Mouse (Mus musculus): ENCODE data around the gene Stx1b. TPM values are rescaled to one million over a fixed set of nuclear protein-coding genes. Genes with fewer than 3 reads are reported as not detected.

The Stx1b gene
- not detected in 2 replicates for total RNA-seq (2023)

DNA sequence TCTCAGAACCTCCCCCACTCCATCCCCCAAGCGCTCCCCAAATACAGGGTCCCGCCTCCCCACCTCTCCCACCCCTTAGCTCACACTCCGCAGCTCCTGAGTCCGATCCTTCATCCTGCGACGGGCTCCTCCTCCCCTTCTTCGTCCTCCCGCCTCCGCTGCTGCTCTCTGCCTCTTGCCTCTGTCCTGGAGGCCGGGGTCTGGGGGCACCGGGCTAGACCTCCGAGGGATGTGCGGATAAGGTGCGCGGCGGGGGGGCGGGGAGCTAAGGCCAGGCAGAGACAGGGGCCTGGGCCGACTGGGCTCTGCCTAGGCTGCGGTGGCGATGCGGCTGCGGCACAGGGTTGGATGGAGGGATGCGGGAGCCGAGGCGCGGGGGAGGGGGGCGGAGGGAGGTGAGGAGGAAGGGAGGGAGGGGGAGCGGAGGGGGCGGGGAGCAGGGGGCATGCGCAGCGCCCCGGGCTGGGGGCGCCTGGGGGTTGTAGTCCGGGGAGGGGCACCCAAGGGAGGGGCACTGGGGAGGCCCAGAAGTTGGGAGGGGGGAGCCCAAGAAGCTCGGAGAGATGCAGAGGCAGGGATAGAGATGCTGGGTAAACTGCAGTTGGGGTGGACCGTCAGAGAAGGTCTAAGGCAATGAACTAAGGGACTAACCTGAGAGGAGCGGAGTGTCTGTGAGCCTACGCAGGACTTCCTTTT is at the start of gene Stx1b, which contains the start of gene Stx4a:
Gene Stx1b, minus strand, starts transcription at position 374 of the 696 bp plus-strand sequence.
Gene Stx4a, plus strand, starts transcription at position 119 of the 696 bp plus-strand sequence.

DNA sequence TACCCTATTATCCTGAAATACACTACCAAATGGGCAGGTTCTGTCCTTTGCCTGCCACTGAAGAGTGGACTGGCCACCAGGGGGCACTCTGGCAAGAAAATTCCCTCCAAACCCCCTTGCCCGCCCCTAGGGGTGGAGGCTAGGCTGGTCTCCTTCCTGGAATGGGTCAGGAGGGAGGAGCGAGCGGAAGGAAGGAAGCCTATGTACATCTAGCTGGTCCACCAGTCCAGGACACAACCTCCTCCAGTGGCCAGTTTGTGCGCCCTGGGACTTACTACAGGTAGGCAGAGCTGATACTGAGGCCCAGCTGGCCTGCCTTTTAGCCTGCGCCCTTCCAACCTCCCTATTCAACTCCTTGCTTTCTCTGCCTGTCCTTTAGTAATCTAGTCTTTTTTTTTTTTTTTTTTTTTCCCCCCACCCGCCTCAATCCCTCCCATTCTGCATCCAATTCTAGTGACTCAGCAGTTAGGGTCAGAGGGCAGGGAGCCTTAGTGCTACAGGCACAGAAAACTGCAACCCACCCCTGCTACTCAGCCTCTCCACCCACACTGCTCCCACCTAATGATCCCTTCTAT is 23.8 kb downstream of the Stx1b start, which contains the start of gene Hsd3b7:
Gene Hsd3b7, plus strand, starts transcription at position 170 of the 575 bp plus-strand sequence.

GRCm38 (mm10) chr7:127785308-127785707 is 39.0 kb downstream of the Stx1b start, which contains the start of gene Gm49388:
Gene Gm49388, plus strand, starts transcription at chr7:127785608.

DNA sequence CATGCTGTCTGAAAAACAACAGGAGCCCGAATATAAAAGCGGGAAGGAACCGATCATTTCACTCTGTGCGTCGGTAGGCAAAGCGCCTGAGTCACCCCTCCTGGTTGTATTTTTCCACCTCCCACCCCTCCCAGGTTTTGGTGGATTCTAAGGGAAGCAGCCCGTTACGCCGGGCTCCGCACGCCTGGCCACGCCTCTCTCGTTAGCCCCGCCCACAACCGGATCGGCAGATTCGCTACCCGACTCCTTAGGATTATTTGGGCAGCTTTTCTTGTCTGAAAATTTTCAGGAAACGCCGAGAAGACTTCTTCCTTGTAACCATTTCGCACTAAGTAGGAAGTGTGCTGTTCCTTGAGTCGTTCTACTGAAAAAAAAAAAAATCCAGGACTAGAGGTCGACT is 47.9 kb downstream of the Stx1b start, which contains the start of gene Setd1a:
Gene Setd1a, plus strand, starts transcription at position 245 of the 400 bp plus-strand sequence.

GRCm38 (mm10) chr7:127769651-127770038 is 54.7 kb downstream of the Stx1b start, which contains the start of gene Orai3:
Gene Orai3, plus strand, starts transcription at chr7:127769815.

Other genes with a start within 250 kb of the Stx1b start
- 18.5 and 19.6 TPM in 2 replicates for gene Ccdc189, start 236.0 kb downstream of the Stx1b start, total RNA-seq (2023)
- 199 and 280 TPM in 2 replicates for gene Rnf40, start 235.8 kb downstream of the Stx1b start, total RNA-seq (2023)
- 2.6 and 2.7 TPM in 2 replicates for gene Zfp629, start 208.8 kb downstream of the Stx1b start, total RNA-seq (2023)
- 26.0 and 31.1 TPM in 2 replicates for gene Bcl7c, start 115.6 kb downstream of the Stx1b start, total RNA-seq (2023)
- gene Ctf1, start 111.8 kb downstream of the Stx1b start, total RNA-seq (2023): not detected in 2 replicates
- not detected in 2 replicates for gene Ctf2, start 92.4 kb downstream of the Stx1b start, total RNA-seq (2023)
- 5.9 and 7.9 TPM in 2 replicates for gene Fbxl19, start 80.0 kb downstream of the Stx1b start, total RNA-seq (2023)
- gene Orai3, start 54.7 kb downstream of the Stx1b start, total RNA-seq (2023): 21.4 and 28.6 TPM in 2 replicates
- 31.3 and 40.4 TPM in 2 replicates for gene Setd1a, start 47.9 kb downstream of the Stx1b start, total RNA-seq (2023)
- 3.8 TPM in 1 of 2 replicates, not detected in the other for gene Gm49388, start 38.9 kb downstream of the Stx1b start, total RNA-seq (2023)
- gene Hsd3b7, start 23.9 kb downstream of the Stx1b start, total RNA-seq (2023): 9.7 and 10.8 TPM in 2 replicates
- gene Stx4a, start 255 bp downstream of the Stx1b start, total RNA-seq (2023): 55.8 and 70.3 TPM in 2 replicates
- gene Zfp646, start 51.7 kb upstream of the Stx1b start, total RNA-seq (2023): 33.1 and 38.1 TPM in 2 replicates
- 4.7 and 7.5 TPM in 2 replicates for gene Zfp668, start 52.3 kb upstream of the Stx1b start, total RNA-seq (2023)
- not detected in 2 replicates for gene Prss53, start 66.4 kb upstream of the Stx1b start, total RNA-seq (2023)
- gene Gm21974, start 70.9 kb upstream of the Stx1b start, total RNA-seq (2023): not detected in 2 replicates
- gene Vkorc1, start 71.1 kb upstream of the Stx1b start, total RNA-seq (2023): 7.5 and 8.1 TPM in 2 replicates
- 26.7 and 28.4 TPM in 2 replicates for gene Bckdk, start 79.5 kb upstream of the Stx1b start, total RNA-seq (2023)
- 15.5 and 18.0 TPM in 2 replicates for gene Kat8, start 88.0 kb upstream of the Stx1b start, total RNA-seq (2023)
- not detected in 2 replicates for gene Prss8, start 105.6 kb upstream of the Stx1b start, total RNA-seq (2023)
- gene Prss36, start 122.2 kb upstream of the Stx1b start, total RNA-seq (2023): 0.79 and 2.1 TPM in 2 replicates
- 510 and 553 TPM in 2 replicates for gene Fus, start 142.9 kb upstream of the Stx1b start, total RNA-seq (2023)
- 46.4 and 70.4 TPM in 2 replicates for gene Pycard, start 169.3 kb upstream of the Stx1b start, total RNA-seq (2023)
- 0.48 and 0.88 TPM in 2 replicates for gene Trim72, start 179.4 kb upstream of the Stx1b start, total RNA-seq (2023)
- gene Itgam, start 238.1 kb upstream of the Stx1b start, total RNA-seq (2023): 944 and 1,025 TPM in 2 replicates
- 25.5 and 27.4 TPM in 2 replicates for gene Gm49368, start 238.1 kb upstream of the Stx1b start, total RNA-seq (2023)